Mouse (Mus musculus) forebrain, postnatal 0 days (tissue): ENCODE results near the gene Ccl28. TPM values are rescaled to one million over a fixed set of nuclear protein-coding genes. Genes with fewer than 3 reads are reported as not detected.
"Not testable (repeated sequence)": the region's sequence is repeated elsewhere in the genome, so short reads cannot be mapped to it uniquely, and the experiment has no call there.

Experiments used
- ATAC-seq: fragments of 200-750 bp; cut with Nextera tagmentation; 2 replicates; pipeline ENCODE4 v1.8.0; 2017; ENCODE audit warnings: mild to moderate bottlenecking, moderate library complexity
- DNase-seq: peaks from one replicate; pipeline ENCODE4 v3.0.0-alpha.2; 2015
- H3K27ac ChIP-seq: fragments of 300-500 bp; sonication (generic); 2 replicates; pipeline ENCODE4 v1.5.1; 2014; ENCODE audit warnings: low read depth, mild to moderate bottlenecking, antibody characterized with exemption, low read length, moderate library complexity, mixed read lengths
- H3K27me3 ChIP-seq: fragments of 300-500 bp; sonication (generic); 2 replicates; pipeline ENCODE4 v1.6.1; 2014; ENCODE audit warnings: mild to moderate bottlenecking, low read length, mixed read lengths; ENCODE audit not compliant: insufficient read depth
- H3K36me3 ChIP-seq: fragments of 300-500 bp; sonication (generic); 2 replicates; pipeline ENCODE4 v1.6.1; 2014; ENCODE audit warnings: mild to moderate bottlenecking, moderate library complexity; ENCODE audit not compliant: insufficient read depth
- H3K4me1 ChIP-seq: fragments of 300-500 bp; sonication (generic); 2 replicates; pipeline ENCODE4 v1.6.1; 2014; ENCODE audit warnings: antibody characterized with exemption; ENCODE audit not compliant: insufficient read depth
- H3K4me2 ChIP-seq: fragments of 300-500 bp; sonication (generic); 2 replicates; pipeline ENCODE4 v1.6.1; 2014; ENCODE audit warnings: low read depth, mild to moderate bottlenecking, moderate library complexity
- H3K4me3 ChIP-seq: fragments of 300-500 bp; sonication (generic); 2 replicates; pipeline ENCODE4 v1.5.1; 2014; ENCODE audit warnings: low read depth, low read length, mixed read lengths
- H3K9ac ChIP-seq: fragments of 300-500 bp; sonication (generic); 2 replicates; pipeline ENCODE4 v1.6.1; 2014; ENCODE audit warnings: mild to moderate bottlenecking
- H3K9me3 ChIP-seq: fragments of 300-500 bp; sonication (generic); 2 replicates; pipeline ENCODE4 v1.6.1; 2016; ENCODE audit warnings: low read length
- CTCF ChIP-seq: sonication (generic); IDR thresholded peaks from 2 replicates; pipeline ENCODE4 v1.5.1; 2016; ENCODE audit warnings: antibody characterized with exemption, control low read depth, low read depth
- WGBS: fragments of 180-500 bp; shearing (Covaris S2); extraction: QIAGEN DNeasy Blood & Tissue Kit; methylation state at CpG from one replicate; pipeline ENCODE4 v1.1.7; 2014; 5-methylcytosine and 5-hydroxymethylcytosine counted together
- polyA plus RNA-seq: library from polyadenylated mRNA; unstranded; fragments of >200 nt; fragmentation: Nextera tagmentation; extraction: Ambion mirVana; gene quantifications from 2 replicates; pipeline ENCODE4 v1.2.1, GENCODE M21; 2015
- total RNA-seq: library from RNA; depleted of rRNA; stranded (reverse); fragments of >200 nt; gene quantifications from 2 replicates; pipeline ENCODE4 v1.2.3, GENCODE M21; 2014; rRNA removed

Gene Ccl28
- 3.3 and 4.5 TPM in 2 replicates for total RNA-seq
- 0.09 and 0.22 TPM in 2 replicates for polyA plus RNA-seq

GRCm38 (mm10) chr13:119623634-119624033 lies at the start of gene Ccl28:
Gene Ccl28 (plus strand): TSS chr13:119623819.
- Histone ChIP-seq H3K4me3 (no peak within 1 kb of the TSS), H3K9ac (no peak within 1 kb of the TSS), H3K9me3 (no peaks in the 10 kb centered on the region), H3K4me2 (no peak within 1 kb of the TSS), H3K27ac (no peak within 1 kb of the TSS), H3K36me3 (no peaks in the 10 kb centered on the region), H3K4me1 (no peaks in the 10 kb centered on the region), H3K27me3 (no peaks in the 10 kb centered on the region)
- DNase-seq (no peak), ATAC-seq (no peak)
- no peak for TF ChIP-seq CTCF
- 88% methylated on average over 6 of the region's 6 CpGs for WGBS

- peak; percentile 39 for DNase-seq
Observed at GRCm38 (mm10) chr13:119596321-119597211, 27.1 kb upstream of the Ccl28 start.

GRCm38 (mm10) chr13:119598466-119598865 lies 25.2 kb upstream of the Ccl28 start:
- H3K27ac ChIP-seq, H3K4me2 ChIP-seq, H3K4me1 ChIP-seq, DNase-seq, H3K9ac ChIP-seq, H3K4me3 ChIP-seq, H3K9me3 ChIP-seq, H3K36me3 ChIP-seq, ATAC-seq, H3K27me3 ChIP-seq: not testable (repeated sequence)

More at GRCm38 (mm10) chr13:119596321-119597211, 27.1 kb upstream of the Ccl28 start:
- not testable (repeated sequence) for H3K27ac ChIP-seq, H3K4me2 ChIP-seq, H3K4me1 ChIP-seq, H3K36me3 ChIP-seq, H3K9me3 ChIP-seq, H3K9ac ChIP-seq, H3K4me3 ChIP-seq, H3K27me3 ChIP-seq
- WGBS, result 68% methylated on average over 14 of the region's 16 CpGs
- ATAC-seq, result peak; percentile 80

DNA sequence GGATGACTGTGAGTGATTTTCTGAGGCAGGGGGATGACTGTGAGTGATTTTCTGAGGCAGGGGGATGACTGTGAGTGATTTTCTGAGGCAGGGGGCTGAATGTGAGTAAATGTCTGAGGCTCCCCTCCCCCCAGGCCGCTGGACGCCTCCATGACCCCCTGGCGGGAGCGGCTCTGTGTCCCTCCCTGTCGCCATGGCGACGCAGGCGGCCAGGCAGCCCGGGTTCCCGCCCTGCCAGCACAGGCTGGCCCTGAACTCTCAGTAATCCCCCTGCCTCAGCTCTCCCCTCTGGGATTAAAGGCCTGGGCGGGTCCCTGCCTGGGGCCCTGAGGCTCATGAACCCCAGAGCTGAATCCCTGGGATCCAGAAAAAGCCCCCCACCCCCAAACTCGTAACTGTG lies 24.6 kb upstream of the Ccl28 start:
- WGBS, result 67% methylated on average over 7 of the region's 12 CpGs
- not testable (repeated sequence) for DNase-seq

DNA sequence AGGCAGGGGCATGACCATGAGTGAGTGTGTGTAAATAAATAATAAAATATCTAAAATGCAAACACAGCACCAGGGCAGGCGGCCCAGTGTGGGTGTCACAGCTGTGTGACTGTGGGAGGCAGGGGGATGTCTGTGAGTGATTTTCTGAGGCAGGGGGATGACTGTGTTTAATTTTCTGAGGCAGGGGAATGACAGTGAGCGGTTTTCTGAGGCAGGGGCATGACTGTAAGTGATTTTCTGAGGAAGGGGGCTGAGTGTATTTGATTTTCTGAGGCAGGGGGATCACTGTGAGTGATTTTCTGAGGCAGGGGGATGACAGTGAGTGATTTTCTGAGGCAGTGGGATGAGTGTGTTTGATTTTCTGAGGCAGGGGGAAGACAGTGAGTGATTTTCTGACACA lies 24.1 kb upstream of the Ccl28 start:
- not testable (repeated sequence) for H3K27ac ChIP-seq, H3K4me3 ChIP-seq, H3K4me1 ChIP-seq, H3K9ac ChIP-seq, ATAC-seq, DNase-seq, H3K27me3 ChIP-seq, H3K9me3 ChIP-seq, H3K4me2 ChIP-seq, H3K36me3 ChIP-seq
- 81% methylated on average over 2 of the region's 2 CpGs for WGBS

More for the DNA sequence above, 24.6 kb upstream of the Ccl28 start:
- H3K4me1 ChIP-seq, H3K4me2 ChIP-seq, H3K4me3 ChIP-seq, ATAC-seq, H3K36me3 ChIP-seq, H3K27me3 ChIP-seq, H3K27ac ChIP-seq, H3K9ac ChIP-seq, H3K9me3 ChIP-seq: not testable (repeated sequence)

GRCm38 (mm10) chr13:119600166-119600565 lies 23.5 kb upstream of the Ccl28 start:
- H3K9me3 ChIP-seq, result not testable (repeated sequence)

DNA sequence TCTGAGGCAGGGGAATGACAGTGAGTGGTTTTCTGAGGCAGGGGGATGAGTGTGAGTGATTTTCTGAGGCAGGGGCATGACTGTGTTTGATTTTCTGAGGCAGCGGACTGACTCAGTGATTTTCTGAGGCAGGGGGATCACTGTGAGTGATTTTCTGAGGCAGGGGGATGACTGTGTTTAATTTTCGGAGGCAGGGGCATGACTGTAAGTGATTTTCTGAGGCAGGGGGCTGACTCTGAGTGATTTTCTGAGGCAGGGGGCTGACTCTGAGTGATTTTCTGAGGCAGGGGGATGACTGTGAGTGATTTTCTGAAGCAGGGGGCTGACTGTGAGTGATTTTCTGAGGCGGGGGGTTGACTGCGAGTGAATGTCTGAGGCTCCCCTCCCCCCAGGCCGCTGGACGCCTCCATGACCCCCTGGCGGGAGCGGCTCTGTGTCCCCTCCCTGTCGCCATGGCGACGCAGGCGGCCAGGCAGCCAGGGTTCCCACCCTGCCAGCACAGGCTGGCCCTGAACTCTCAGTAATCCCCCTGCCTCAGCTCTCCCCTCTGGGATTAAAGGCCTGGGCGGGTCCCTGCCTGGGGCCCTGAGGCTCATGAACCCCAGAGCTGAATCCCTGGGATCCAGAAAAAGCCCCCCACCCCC lies 20.8 kb upstream of the Ccl28 start:
- DNase-seq, H3K27ac ChIP-seq, H3K4me3 ChIP-seq, H3K4me1 ChIP-seq, H3K27me3 ChIP-seq, ATAC-seq, H3K9me3 ChIP-seq, H3K9ac ChIP-seq, H3K36me3 ChIP-seq, H3K4me2 ChIP-seq: not testable (repeated sequence)
- 30% methylated on average over 12 of the region's 13 CpGs for WGBS

More at GRCm38 (mm10) chr13:119600166-119600565, 23.5 kb upstream of the Ccl28 start:
- ATAC-seq, H3K27me3 ChIP-seq, H3K9ac ChIP-seq, H3K4me3 ChIP-seq, H3K27ac ChIP-seq, H3K4me2 ChIP-seq, H3K4me1 ChIP-seq, H3K36me3 ChIP-seq: not testable (repeated sequence)
- peak; percentile 62 for DNase-seq

GRCm38 (mm10) chr13:119603890-119604289 lies 19.7 kb upstream of the Ccl28 start:
- H3K9ac ChIP-seq, H3K4me3 ChIP-seq, H3K27me3 ChIP-seq, DNase-seq, H3K36me3 ChIP-seq, H3K4me1 ChIP-seq, H3K27ac ChIP-seq, H3K4me2 ChIP-seq, H3K9me3 ChIP-seq: not testable (repeated sequence)
- WGBS, result 93% methylated on average over 6 of the region's 8 CpGs
- ATAC-seq, result peak; percentile 10; the same call in 1 of the 2 replicates

DNA sequence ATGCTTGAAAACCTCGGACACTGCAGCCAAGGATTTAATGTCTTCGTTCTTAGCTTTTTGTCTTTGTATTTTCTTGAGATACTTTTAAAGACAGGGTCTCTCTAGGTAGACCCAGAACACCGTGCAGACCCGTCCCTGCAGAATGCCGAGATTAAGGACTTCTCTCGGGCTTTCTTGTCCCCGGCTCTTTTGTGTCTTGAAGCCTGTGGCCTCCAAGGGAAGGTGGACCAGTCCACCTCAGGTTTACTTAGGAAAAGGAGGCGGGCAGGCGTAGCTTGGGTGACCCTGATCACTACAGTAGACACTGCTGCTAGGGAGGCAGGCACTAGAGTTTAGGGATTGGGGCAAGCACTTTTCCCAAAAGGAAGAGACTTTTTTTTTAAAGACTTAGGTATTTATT lies 19.3 kb upstream of the Ccl28 start:
- WGBS, result 96% methylated on average over 7 of the region's 9 CpGs
- not testable (repeated sequence) for DNase-seq, H3K27ac ChIP-seq, H3K4me1 ChIP-seq, H3K27me3 ChIP-seq, H3K36me3 ChIP-seq, H3K9me3 ChIP-seq, H3K4me2 ChIP-seq, H3K4me3 ChIP-seq, H3K9ac ChIP-seq
- ATAC-seq, result 0 out of 2 replicates have a peak, but pooled peaks have one; percentile 7
